In genomic region chr4:56051792-56052380, GRCm38 (mm10) we compare ENCODE assay signal across 10 mouse cellular contexts.
DNase-seq lines count a peak whose midpoint lies in the region; ATAC-seq and TF ChIP-seq lines count a peak whose summit lies in the region.
"Had no signal": no experiment of that assay in that cellular context is flagged by ENCODE, and none has a peak within 500 bp of the region (broad histone marks: within the 10 kb centered on the region; RNA-seq: fewer than 3 reads in every experiment).

No protein-coding gene starts in this region.

- WGBS in heart, adult 2 months: 43% methylated on average over 6 of the region's 6 CpGs
- WGBS in heart, embryonic 12.5 days: 47% methylated on average over 6 of the region's 6 CpGs
- 39% methylated on average over 6 of the region's 6 CpGs for WGBS in liver, embryonic 11.5 days
- WGBS in lung, postnatal 0 days: 41% methylated on average over 6 of the region's 6 CpGs

- peak; percentile 50 for TF ChIP-seq CTCF in heart, adult 2 months (IDR thresholded peaks at IDR 0.05)
- TF ChIP-seq CTCF in lung, postnatal 0 days (IDR thresholded peaks at IDR 0.05): peak; percentile 56

- ATAC-seq in heart, embryonic 12.5 days (ENCODE audit: insufficient number of reproducible peaks, low FRiP score): no peak
- no peak for ATAC-seq in liver, embryonic 11.5 days (replicated peaks; ENCODE audit: low FRiP score)
- ATAC-seq in lung, postnatal 0 days: peak; percentile 52

- no peak for TF ChIP-seq EP300 in heart, adult 2 months (IDR thresholded peaks at IDR 0.05; ENCODE audit: insufficient read depth, low read depth, low read length)
- no peak for TF ChIP-seq EP300 in lung, postnatal 0 days (IDR thresholded peaks at IDR 0.05)

- H3K4me3 ChIP-seq in heart, adult 2 months: no peak overlapping the region
- H3K4me3 ChIP-seq in heart, embryonic 12.5 days: no peak overlapping the region
- no peak overlapping the region for H3K4me3 ChIP-seq in liver, embryonic 11.5 days (ENCODE audit: low read depth, low read length)
- H3K4me3 ChIP-seq in lung, postnatal 0 days (ENCODE audit: low read depth, low read length): no peak overlapping the region

- H3K4me1 ChIP-seq in heart, adult 2 months (ENCODE audit: control insufficient read depth, insufficient read depth, low read length): no peaks in the 10 kb centered on the region
- peaks cover 5% of the 10 kb centered on the region for H3K4me1 ChIP-seq in heart, embryonic 12.5 days (replicated peaks)
- no peaks in the 10 kb centered on the region for H3K4me1 ChIP-seq in liver, embryonic 11.5 days (replicated peaks; ENCODE audit: control insufficient read depth, insufficient read depth, low read length)
- no peaks in the 10 kb centered on the region for H3K4me1 ChIP-seq in lung, postnatal 0 days (ENCODE audit: insufficient read depth, low read depth, low read length)

- H3K4me2 ChIP-seq in heart, embryonic 12.5 days: no peak overlapping the region
- no peak overlapping the region for H3K4me2 ChIP-seq in liver, embryonic 11.5 days
- H3K4me2 ChIP-seq in lung, postnatal 0 days (replicated peaks; ENCODE audit: low read depth, low read length): no peak overlapping the region

- TF ChIP-seq POLR2A in heart, adult 2 months (IDR thresholded peaks at IDR 0.05; ENCODE audit: insufficient read depth, low read depth, low read length): no peak

- H3K79me2 ChIP-seq in heart, adult 2 months (replicated peaks; ENCODE audit: control insufficient read depth, insufficient read depth, low read length): no peaks in the 10 kb centered on the region

- no peaks in the 10 kb centered on the region for H3K36me3 ChIP-seq in heart, adult 2 months (ENCODE audit: control insufficient read depth, insufficient read depth, low read length)
- H3K36me3 ChIP-seq in heart, embryonic 12.5 days: no peaks in the 10 kb centered on the region
- H3K36me3 ChIP-seq in liver, embryonic 11.5 days (ENCODE audit: control insufficient read depth, insufficient read depth, low read length): no peaks in the 10 kb centered on the region
- no peaks in the 10 kb centered on the region for H3K36me3 ChIP-seq in lung, postnatal 0 days (ENCODE audit: insufficient read depth, low read length)

- no peak overlapping the region for H3K27ac ChIP-seq in heart, adult 2 months
- H3K27ac ChIP-seq in heart, embryonic 12.5 days (ENCODE audit: poor library complexity, severe bottlenecking): no peak overlapping the region
- no peak overlapping the region for H3K27ac ChIP-seq in liver, embryonic 11.5 days (ENCODE audit: low read depth, low read length)
- H3K27ac ChIP-seq in lung, postnatal 0 days (ENCODE audit: low read length): no peak overlapping the region

- intact Hi-C loops in heart, adult 2 months (cut with DNase I): loop anchor here (10.0 kb wide), 1 partner anchor 537 kb away; no protein-coding TSS in a partner anchor

- DNase-seq in heart, adult 2 months: peak in 1 of 2 experiments; percentile 26
- DNase-seq in liver, embryonic 11.5 days (ENCODE audit: low spot score): peak; percentile 23
- DNase-seq in liver: no peak
- DNase-seq in embryo, embryonic 10 days (ENCODE audit: low spot score): peak; percentile 11
- peak; percentile 34 for DNase-seq in lung, postnatal 0 days (ENCODE audit: low spot score)
- DNase-seq in gastrocnemius, adult 18-20 months (ENCODE audit: low spot score): no peak
- no peak for DNase-seq in spleen, postnatal 36 days (ENCODE audit: low spot score in 2 of 2)
- DNase-seq: right cerebral cortex, postnatal 25 days; thymus, postnatal 4 days had no signal

- H3K9ac ChIP-seq in heart, adult 2 months (ENCODE audit: low read depth, low read length): no peak overlapping the region
- no peak overlapping the region for H3K9ac ChIP-seq in heart, embryonic 12.5 days
- no peak overlapping the region for H3K9ac ChIP-seq in liver, embryonic 11.5 days (ENCODE audit: low read depth, low read length)
- no peak overlapping the region for H3K9ac ChIP-seq in lung, postnatal 0 days (replicated peaks; ENCODE audit: low read depth)

- H3K27me3 ChIP-seq in heart, adult 2 months (ENCODE audit: control insufficient read depth, insufficient read depth, low read length): no peaks in the 10 kb centered on the region
- H3K27me3 ChIP-seq in heart, embryonic 12.5 days (replicated peaks): no peaks in the 10 kb centered on the region
- no peaks in the 10 kb centered on the region for H3K27me3 ChIP-seq in liver, embryonic 11.5 days (replicated peaks; ENCODE audit: control insufficient read depth, insufficient read depth, low read length)
- H3K27me3 ChIP-seq in lung, postnatal 0 days (replicated peaks; ENCODE audit: insufficient read depth, low read length): no peaks in the 10 kb centered on the region

- no peaks in the 10 kb centered on the region for H3K9me3 ChIP-seq in heart, embryonic 12.5 days (replicated peaks)
- no peaks in the 10 kb centered on the region for H3K9me3 ChIP-seq in liver, embryonic 11.5 days (ENCODE audit: control insufficient read depth, low read length)
- H3K9me3 ChIP-seq in lung, postnatal 0 days (ENCODE audit: low read length): no peaks in the 10 kb centered on the region

Comparison
In these comparisons a context has a peak if more than half of its experiments do, and no peak if none do; other contexts are left out.
1. DNase-seq: peak in liver, embryonic 11.5 days (single experiment), embryo, embryonic 10 days (single experiment) and lung, postnatal 0 days (single experiment); none in liver (single experiment), gastrocnemius, adult 18-20 months (single experiment) and spleen, postnatal 36 days (0 of 2).